Mouse (Mus musculus): ENCODE measurements around the gene Mmp2.
"Not testable (repeated sequence)": the region's sequence is repeated elsewhere in the genome, so short reads cannot be mapped to it uniquely, and the experiment has no call there.

Mmp2 gene

GRCm38 (mm10) chr8:92827243-92828034, at the start of gene Mmp2:
Gene Mmp2 (plus strand): TSS chr8:92827291.
- DNase-seq (ENCODE audit: inconsistent ontology term) = no peak

GRCm38 (mm10) chr8:92780976-92781375, 46.1 kb upstream of the Mmp2 start:
- no peak for DNase-seq (ENCODE audit: inconsistent ontology term)

- no peak for DNase-seq (ENCODE audit: inconsistent ontology term)
Measured at GRCm38 (mm10) chr8:92783906-92784610, 43.0 kb upstream of the Mmp2 start.

GRCm38 (mm10) chr8:92790835-92791234, 36.3 kb upstream of the Mmp2 start:
- DNase-seq (ENCODE audit: inconsistent ontology term) = no peak

GRCm38 (mm10) chr8:92791999-92792398, 35.1 kb upstream of the Mmp2 start:
- DNase-seq (ENCODE audit: inconsistent ontology term) = not testable (repeated sequence)

GRCm38 (mm10) chr8:92793852-92794580, 33.1 kb upstream of the Mmp2 start:
- DNase-seq (ENCODE audit: inconsistent ontology term) = no peak

GRCm38 (mm10) chr8:92797527-92797931, 29.6 kb upstream of the Mmp2 start:
- DNase-seq (ENCODE audit: inconsistent ontology term) = peak; percentile 34

GRCm38 (mm10) chr8:92799406-92799805, 27.7 kb upstream of the Mmp2 start:
- DNase-seq (ENCODE audit: inconsistent ontology term) = no peak

GRCm38 (mm10) chr8:92801231-92801630, 25.9 kb upstream of the Mmp2 start:
- DNase-seq (ENCODE audit: inconsistent ontology term) = peak; percentile 43

GRCm38 (mm10) chr8:92802591-92802990, 24.5 kb upstream of the Mmp2 start:
- no peak for DNase-seq (ENCODE audit: inconsistent ontology term)

- no peak for DNase-seq (ENCODE audit: inconsistent ontology term)
Measured at GRCm38 (mm10) chr8:92812773-92813172, 14.3 kb upstream of the Mmp2 start.

GRCm38 (mm10) chr8:92815661-92816060, 11.4 kb upstream of the Mmp2 start:
- no peak for DNase-seq (ENCODE audit: inconsistent ontology term)

GRCm38 (mm10) chr8:92817928-92818818, 8.9 kb upstream of the Mmp2 start:
- DNase-seq (ENCODE audit: inconsistent ontology term) = peak; percentile 84

- peak; percentile 37 for DNase-seq (ENCODE audit: inconsistent ontology term)
Measured at GRCm38 (mm10) chr8:92821151-92821550, 5.9 kb upstream of the Mmp2 start.

- DNase-seq (ENCODE audit: inconsistent ontology term) = no peak
Measured at GRCm38 (mm10) chr8:92822386-92822785, 4.7 kb upstream of the Mmp2 start.

GRCm38 (mm10) chr8:92825991-92826390, 1.1 kb upstream of the Mmp2 start:
- DNase-seq (ENCODE audit: inconsistent ontology term) = peak; percentile 29

- DNase-seq (ENCODE audit: inconsistent ontology term) = peak; percentile 70
Measured at GRCm38 (mm10) chr8:92828251-92828743, 1.2 kb downstream of the Mmp2 start.

GRCm38 (mm10) chr8:92834065-92834731, 7.1 kb downstream of the Mmp2 start:
- DNase-seq (ENCODE audit: inconsistent ontology term) = no peak

- peak; percentile 62 for DNase-seq (ENCODE audit: inconsistent ontology term)
Measured at GRCm38 (mm10) chr8:92834786-92835500, 7.9 kb downstream of the Mmp2 start.

- no peak for DNase-seq (ENCODE audit: inconsistent ontology term)
Measured at GRCm38 (mm10) chr8:92835901-92836300, 8.8 kb downstream of the Mmp2 start.

All from Muller cell, postnatal 12 days (primary cell).